Mouse (Mus musculus) MEL (cell line): ENCODE measurements around the gene Map1s.

Source experiments
- NRF1 ChIP-seq: IDR thresholded peaks from 2 replicates; pipeline ENCODE4 v1.6.1; 2014; ENCODE audit warnings: low read depth, mild to moderate bottlenecking, inconsistent platforms, low read length, improper control_type of control experiment, moderate library complexity; ENCODE audit not compliant: poor library complexity, insufficient read depth, severe bottlenecking
- POLR2A ChIP-seq, 2 experiments: IDR thresholded peaks; 2 replicates each; pipeline ENCODE4 v1.6.1; 2011 to 2012; ENCODE audit warnings: low read length in 2 of 2, mild to moderate bottlenecking in 2 of 2, control low read depth in 1 of 2, improper control_type of control experiment in 1 of 2, low read depth in 1 of 2, moderate library complexity in 1 of 2; ENCODE audit not compliant: control insufficient read depth in 1 of 2, insufficient read depth in 1 of 2, poor library complexity in 1 of 2
- TCF12 ChIP-seq: IDR thresholded peaks from 2 replicates; pipeline ENCODE4 v1.6.1; 2014; ENCODE audit warnings: low read depth, mild to moderate bottlenecking, inconsistent platforms, low read length, improper control_type of control experiment, moderate library complexity

- TF ChIP-seq TCF12 (no peak), POLR2A (IDR thresholded peaks at IDR 0.05; ENCODE audit: control insufficient read depth in 1 of 2, insufficient read depth in 1 of 2, low read depth in 1 of 2, low read length in 2 of 2, poor library complexity in 1 of 2) (no peak), NRF1 (no peak)
These were observed 20.0 kb downstream of the Map1s start for GRCm38 (mm10) chr8:70925754-70926153.
